Mouse (Mus musculus): ENCODE results near the gene Nupr1. TPM values are rescaled to one million over a fixed set of nuclear protein-coding genes. Genes with fewer than 3 reads are reported as not detected.

Nupr1 gene
- polyA plus RNA-seq, 1 experiment from 2014 or later: 182 TPM

DNA sequence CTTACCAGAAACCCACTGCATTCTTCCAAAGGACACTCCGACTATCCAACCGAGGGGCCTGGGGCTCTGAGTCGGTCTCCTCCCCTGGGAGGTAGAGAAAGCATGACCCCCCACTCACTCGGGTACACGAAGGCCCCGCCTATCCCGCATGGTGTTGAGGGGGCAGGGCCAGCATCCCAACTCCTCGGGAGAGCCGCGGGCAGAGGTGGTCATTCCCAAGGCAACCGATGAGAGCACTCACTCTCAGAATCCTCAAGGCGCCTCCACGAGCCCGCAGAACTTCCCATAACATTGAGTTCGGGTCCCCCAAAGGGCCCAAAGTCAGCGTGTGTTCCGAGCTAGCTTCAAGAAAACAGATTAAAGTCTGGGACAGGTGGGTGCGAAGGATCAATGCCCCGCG, 47.9 kb downstream of the Nupr1 start:
- Histone ChIP-seq H3K4me2 (replicated peaks; ENCODE audit: low read depth) (peak overlapping the region; percentile 88), H3K4me3 (ENCODE audit: low read depth, low read length) (peak overlapping the region; percentile 53), H3K36me3 (ENCODE audit: control insufficient read depth, insufficient read depth, low read length) (no peaks in the 10 kb centered on the region; the same call in 1 of the 2 replicates), H3K27ac (replicated peaks) (peak overlapping the region; percentile 92), H3K9me3 (ENCODE audit: control insufficient read depth, low read length) (no peaks in the 10 kb centered on the region), H3K27me3 (ENCODE audit: control insufficient read depth, insufficient read depth, low read length) (no peaks in the 10 kb centered on the region), H3K4me1 (replicated peaks; ENCODE audit: control insufficient read depth, insufficient read depth) (no peaks in the 10 kb centered on the region), H3K9ac (ENCODE audit: low read length) (peak overlapping the region; percentile 71)
- ATAC-seq (ENCODE audit: low FRiP score, low TSS enrichment): peak; percentile 59
- DNase-seq (ENCODE audit: low spot score): peak; percentile 49
- WGBS: under 1% methylated on average over 20 of the region's 20 CpGs
- no peak for TF ChIP-seq CTCF (IDR thresholded peaks at IDR 0.05; ENCODE audit: low read depth)
- no peak for TF ChIP-seq EP300 (optimal IDR thresholded peaks at IDR 0.05)

DNA sequence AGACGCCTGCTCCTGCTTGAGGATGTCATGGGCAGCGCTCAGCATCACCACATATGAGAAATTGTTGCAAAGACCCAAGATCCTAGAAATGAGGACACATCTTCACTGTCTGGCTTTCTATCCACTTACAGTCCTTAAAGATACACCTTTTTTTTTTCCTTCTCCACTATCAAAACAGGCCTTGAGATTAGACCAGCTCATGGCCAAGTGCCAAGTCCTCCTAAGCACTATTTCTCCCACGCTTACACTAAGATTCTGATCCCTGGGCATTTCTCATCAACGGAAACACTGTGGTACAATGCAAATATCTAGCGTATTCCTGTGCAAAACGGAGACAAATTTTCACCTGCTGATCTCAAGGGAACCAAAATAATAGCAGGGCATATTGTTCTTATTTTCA, 49.0 kb downstream of the Nupr1 start:
- Histone ChIP-seq H3K4me1 (replicated peaks; ENCODE audit: control insufficient read depth, insufficient read depth) (no peaks in the 10 kb centered on the region), H3K4me2 (replicated peaks; ENCODE audit: low read depth) (no peak overlapping the region), H3K36me3 (ENCODE audit: control insufficient read depth, insufficient read depth, low read length) (no peaks in the 10 kb centered on the region; the same call in 1 of the 2 replicates), H3K27me3 (ENCODE audit: control insufficient read depth, insufficient read depth, low read length) (no peaks in the 10 kb centered on the region), H3K27ac (replicated peaks) (no peak overlapping the region), H3K9ac (ENCODE audit: low read length) (no peak overlapping the region), H3K9me3 (ENCODE audit: control insufficient read depth, low read length) (no peaks in the 10 kb centered on the region), H3K4me3 (ENCODE audit: low read depth, low read length) (no peak overlapping the region)
- ATAC-seq (ENCODE audit: low FRiP score, low TSS enrichment) (no peak), DNase-seq (ENCODE audit: low spot score) (no peak)
- no peak for TF ChIP-seq EP300 (optimal IDR thresholded peaks at IDR 0.05)
- TF ChIP-seq CTCF (IDR thresholded peaks at IDR 0.05; ENCODE audit: low read depth): no peak
- 74% methylated on average over 6 of the region's 6 CpGs for WGBS

DNA sequence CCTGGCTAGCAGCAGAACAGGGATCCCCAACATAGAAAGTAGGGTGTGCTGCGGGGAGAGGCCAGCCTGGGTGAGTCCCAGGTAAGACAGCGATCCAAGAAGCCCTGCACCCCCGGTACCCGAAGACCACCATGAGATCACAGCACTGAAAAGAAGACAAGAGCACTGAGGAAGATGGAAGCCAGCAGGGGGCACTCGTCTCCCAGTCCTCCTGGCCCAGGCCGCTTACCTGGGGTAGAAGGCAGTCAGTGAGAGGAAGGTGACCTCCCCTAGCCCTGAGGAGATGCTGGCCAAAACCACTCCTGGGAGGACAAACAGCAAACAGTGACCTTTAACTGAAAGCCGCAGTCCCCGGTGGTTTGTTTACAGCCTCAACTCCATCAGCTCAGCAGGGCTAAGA, 51.5 kb downstream of the Nupr1 start:
- no peak overlapping the region for H3K4me2 ChIP-seq (replicated peaks; ENCODE audit: low read depth)
- H3K27me3 ChIP-seq (ENCODE audit: control insufficient read depth, insufficient read depth, low read length): no peaks in the 10 kb centered on the region
- no peak overlapping the region for H3K4me3 ChIP-seq (ENCODE audit: low read depth, low read length)
- H3K36me3 ChIP-seq (ENCODE audit: control insufficient read depth, insufficient read depth, low read length): peaks cover 3% of the 10 kb centered on the region; the same call in 1 of the 2 replicates
- ATAC-seq (ENCODE audit: low FRiP score, low TSS enrichment): no peak
- no peak overlapping the region for H3K9ac ChIP-seq (ENCODE audit: low read length)
- no peak overlapping the region for H3K27ac ChIP-seq (replicated peaks)
- H3K9me3 ChIP-seq (ENCODE audit: control insufficient read depth, low read length): no peaks in the 10 kb centered on the region
- WGBS: 41% methylated on average over 8 of the region's 8 CpGs
- TF ChIP-seq CTCF (IDR thresholded peaks at IDR 0.05; ENCODE audit: low read depth) (peak; percentile 77), EP300 (optimal IDR thresholded peaks at IDR 0.05) (no peak)
- peak; percentile 67 for DNase-seq (ENCODE audit: low spot score)
- H3K4me1 ChIP-seq (replicated peaks; ENCODE audit: control insufficient read depth, insufficient read depth): no peaks in the 10 kb centered on the region

DNA sequence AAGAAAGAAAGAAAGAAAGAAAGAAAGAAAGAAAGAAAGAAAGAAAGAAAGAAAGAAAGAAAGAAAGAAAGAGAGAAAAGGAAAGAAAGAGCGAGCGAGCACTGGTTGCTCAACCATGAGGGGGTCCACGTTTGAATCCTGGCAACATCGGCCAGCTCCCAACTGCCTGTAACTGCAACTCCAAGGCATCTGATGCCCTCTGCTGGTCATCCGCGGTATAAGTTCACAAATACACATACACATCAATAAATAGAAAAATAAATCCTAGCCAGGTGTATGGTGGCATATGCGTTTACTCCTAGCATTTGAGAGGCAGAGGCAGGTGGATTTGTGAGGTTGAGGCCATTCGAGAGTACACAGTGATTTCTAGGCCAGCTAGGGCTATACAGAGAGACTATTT, 53.7 kb downstream of the Nupr1 start:
- Histone ChIP-seq H3K27ac (replicated peaks) (no peak overlapping the region), H3K27me3 (ENCODE audit: control insufficient read depth, insufficient read depth, low read length) (no peaks in the 10 kb centered on the region), H3K4me1 (replicated peaks; ENCODE audit: control insufficient read depth, insufficient read depth) (no peaks in the 10 kb centered on the region), H3K4me2 (replicated peaks; ENCODE audit: low read depth) (no peak overlapping the region), H3K9me3 (ENCODE audit: control insufficient read depth, low read length) (no peaks in the 10 kb centered on the region), H3K4me3 (ENCODE audit: low read depth, low read length) (no peak overlapping the region), H3K9ac (ENCODE audit: low read length) (no peak overlapping the region), H3K36me3 (ENCODE audit: control insufficient read depth, insufficient read depth, low read length) (peaks cover 6% of the 10 kb centered on the region; the same call in 1 of the 2 replicates)
- peak; percentile 69 for DNase-seq (ENCODE audit: low spot score)
- TF ChIP-seq CTCF (IDR thresholded peaks at IDR 0.05; ENCODE audit: low read depth) (peak; percentile 79), EP300 (optimal IDR thresholded peaks at IDR 0.05) (no peak)
- ATAC-seq (ENCODE audit: low FRiP score, low TSS enrichment): no peak
- 57% methylated on average over 8 of the region's 8 CpGs for WGBS

Small RNA genes lying within 50 kb of the gene (microRNA-seq; reads per million reads assigned to microRNA genes)
- not detected for gene Mir7059

Other genes with a start within 250 kb of the Nupr1 start
- 1.1 and 1.3 TPM in 2 replicates for gene Nfatc2ip, start 234.1 kb downstream of the Nupr1 start, polyA plus RNA-seq (2015; fragmentation: Nextera tagmentation; extraction: Ambion mirVana)
- gene Cd19, start 216.0 kb downstream of the Nupr1 start, polyA plus RNA-seq (2015; fragmentation: Nextera tagmentation; extraction: Ambion mirVana): 0.08 and 0.17 TPM in 2 replicates
- gene Rabep2, start 202.1 kb downstream of the Nupr1 start, polyA plus RNA-seq (2015; fragmentation: Nextera tagmentation; extraction: Ambion mirVana): 19.4 and 20.7 TPM in 2 replicates
- gene Atp2a1, start 167.8 kb downstream of the Nupr1 start, polyA plus RNA-seq (2015; fragmentation: Nextera tagmentation; extraction: Ambion mirVana): 0.59 and 1.8 TPM in 2 replicates
- gene Sh2b1, start 155.4 kb downstream of the Nupr1 start, polyA plus RNA-seq (2015; fragmentation: Nextera tagmentation; extraction: Ambion mirVana): 20.0 and 24.0 TPM in 2 replicates
- gene Tufm, start 143.5 kb downstream of the Nupr1 start, polyA plus RNA-seq (2015; fragmentation: Nextera tagmentation; extraction: Ambion mirVana): 73.9 and 77.5 TPM in 2 replicates
- 16.9 and 19.6 TPM in 2 replicates for gene Atxn2l, start 127.4 kb downstream of the Nupr1 start, polyA plus RNA-seq (2015; fragmentation: Nextera tagmentation; extraction: Ambion mirVana)
- 150 and 163 TPM in 2 replicates for gene Eif3c, start 64.5 kb downstream of the Nupr1 start, polyA plus RNA-seq (2015; fragmentation: Nextera tagmentation; extraction: Ambion mirVana)
- gene Apobr, start 45.9 kb downstream of the Nupr1 start, polyA plus RNA-seq (2015; fragmentation: Nextera tagmentation; extraction: Ambion mirVana): 0.46 and 0.56 TPM in 2 replicates
- gene Cln3, start 45.0 kb downstream of the Nupr1 start, polyA plus RNA-seq (2015; fragmentation: Nextera tagmentation; extraction: Ambion mirVana): 17.2 and 17.7 TPM in 2 replicates
- gene Il27, start 35.9 kb downstream of the Nupr1 start, polyA plus RNA-seq (2015; fragmentation: Nextera tagmentation; extraction: Ambion mirVana): 0.10 and 0.13 TPM in 2 replicates
- gene Sgf29, start 18.4 kb upstream of the Nupr1 start, polyA plus RNA-seq (2015; fragmentation: Nextera tagmentation; extraction: Ambion mirVana): 28.6 and 28.9 TPM in 2 replicates
- 10.9 and 12.4 TPM in 2 replicates for gene Sult1a1, start 45.6 kb upstream of the Nupr1 start, polyA plus RNA-seq (2015; fragmentation: Nextera tagmentation; extraction: Ambion mirVana)
- gene Bola2, start 64.5 kb upstream of the Nupr1 start, polyA plus RNA-seq (2015; fragmentation: Nextera tagmentation; extraction: Ambion mirVana): 92.3 and 93.4 TPM in 2 replicates
- gene Slx1b, start 64.9 kb upstream of the Nupr1 start, polyA plus RNA-seq (2015; fragmentation: Nextera tagmentation; extraction: Ambion mirVana): 6.1 and 6.2 TPM in 2 replicates
- gene Coro1a, start 76.9 kb upstream of the Nupr1 start, polyA plus RNA-seq (2015; fragmentation: Nextera tagmentation; extraction: Ambion mirVana): 15.7 and 16.9 TPM in 2 replicates
- 114 and 116 TPM in 2 replicates for gene Mapk3, start 128.7 kb upstream of the Nupr1 start, polyA plus RNA-seq (2015; fragmentation: Nextera tagmentation; extraction: Ambion mirVana)
- 51.3 and 53.1 TPM in 2 replicates for gene Gdpd3, start 135.5 kb upstream of the Nupr1 start, polyA plus RNA-seq (2015; fragmentation: Nextera tagmentation; extraction: Ambion mirVana)
- 86.0 and 102 TPM in 2 replicates for gene Ypel3, start 146.1 kb upstream of the Nupr1 start, polyA plus RNA-seq (2015; fragmentation: Nextera tagmentation; extraction: Ambion mirVana)
- 0.08 and 0.18 TPM in 2 replicates for gene Tbx6, start 150.6 kb upstream of the Nupr1 start, polyA plus RNA-seq (2015; fragmentation: Nextera tagmentation; extraction: Ambion mirVana)
- gene Ppp4c, start 161.6 kb upstream of the Nupr1 start, polyA plus RNA-seq (2015; fragmentation: Nextera tagmentation; extraction: Ambion mirVana): 118 and 122 TPM in 2 replicates
- gene Fam57b, start 166.8 kb upstream of the Nupr1 start, polyA plus RNA-seq (2015; fragmentation: Nextera tagmentation; extraction: Ambion mirVana): 0.57 and 0.59 TPM in 2 replicates
- gene 4930451I11Rik, start 200.8 kb upstream of the Nupr1 start, polyA plus RNA-seq (2015; fragmentation: Nextera tagmentation; extraction: Ambion mirVana): not detected in 2 replicates
- gene Doc2a, start 216.6 kb upstream of the Nupr1 start, polyA plus RNA-seq (2015; fragmentation: Nextera tagmentation; extraction: Ambion mirVana): 0.15 and 0.41 TPM in 2 replicates
- 5.7 and 7.6 TPM in 2 replicates for gene Hirip3, start 231.1 kb upstream of the Nupr1 start, polyA plus RNA-seq (2015; fragmentation: Nextera tagmentation; extraction: Ambion mirVana)
- 31.0 and 34.4 TPM in 2 replicates for gene Ino80e, start 231.5 kb upstream of the Nupr1 start, polyA plus RNA-seq (2015; fragmentation: Nextera tagmentation; extraction: Ambion mirVana)